ENCODE assay signal across 35 mouse cellular contexts in genomic region chr11:58897485-58897884, GRCm38 (mm10). TPM values are rescaled to one million over a fixed set of nuclear protein-coding genes. Genes with fewer than 3 reads are reported as not detected.
"Had no signal": no experiment of that assay in that cellular context is flagged by ENCODE, and none has a peak within 500 bp of the region (broad histone marks: within the 10 kb centered on the region; RNA-seq: fewer than 3 reads in every experiment).

No protein-coding gene starts in this region.

- H3K27ac ChIP-seq: gastrocnemius, adult 2 months; heart, adult 2 months; hindbrain, embryonic 13.5 days; hindbrain, embryonic 15.5 days; hindbrain, postnatal 0 days; kidney, embryonic 15.5 days; kidney, postnatal 0 days; limb, embryonic 13.5 days; limb, embryonic 15.5 days; liver, embryonic 12.5 days had no signal

- H3K9me3 ChIP-seq: heart, embryonic 12.5 days; hindbrain, embryonic 13.5 days; hindbrain, embryonic 15.5 days; kidney, embryonic 15.5 days; limb, embryonic 13.5 days; limb, embryonic 15.5 days; liver, embryonic 12.5 days had no signal

- ATAC-seq: hindbrain, postnatal 0 days; intestine, embryonic 16.5 days; liver, embryonic 12.5 days had no signal

- H3K4me3 ChIP-seq: gastrocnemius, adult 2 months; heart, adult 2 months; heart, embryonic 12.5 days; hindbrain, embryonic 13.5 days; hindbrain, embryonic 15.5 days; kidney, embryonic 15.5 days; limb, embryonic 13.5 days; limb, embryonic 15.5 days; liver, embryonic 12.5 days had no signal

- H3K27me3 ChIP-seq: heart, embryonic 12.5 days; hindbrain, embryonic 13.5 days; hindbrain, embryonic 15.5 days; kidney, embryonic 15.5 days; limb, embryonic 13.5 days; limb, embryonic 15.5 days; liver, embryonic 12.5 days had no signal

- H3K9ac ChIP-seq: heart, embryonic 12.5 days; hindbrain, embryonic 13.5 days; hindbrain, embryonic 15.5 days; kidney, embryonic 15.5 days; limb, embryonic 13.5 days; limb, embryonic 15.5 days; liver, embryonic 12.5 days had no signal

- H3K4me1 ChIP-seq: heart, embryonic 12.5 days had no signal

- DNase-seq: gastrocnemius, adult 2 months; gastrocnemius, postnatal 10 days; gastrocnemius, postnatal 25 days; heart, adult 2 months; heart, postnatal 10 days; heart, postnatal 36 days; kidney, adult 11 months; kidney, adult 2 months; kidney, adult 9 months; kidney, postnatal 14 days; kidney, postnatal 36 days; layer of hippocampus, adult 9-11 months; layer of hippocampus, postnatal 36 days; left cerebral cortex, postnatal 4 days had no signal

- H3K4me2 ChIP-seq: heart, embryonic 12.5 days; hindbrain, embryonic 13.5 days; hindbrain, embryonic 15.5 days; kidney, embryonic 15.5 days; limb, embryonic 13.5 days; limb, embryonic 15.5 days; liver, embryonic 12.5 days had no signal

RNA-seq across cellular contexts. Expression of gene Btnl10, which starts 20.2 kb away (rescaled TPM):
- total RNA-seq: gastrocnemius, adult 2 months; gastrocnemius, postnatal 25 days; granulocyte monocyte progenitor cell, adult 5-6 weeks; heart, adult 2 months; heart, postnatal 36 days; hindbrain, postnatal 0 days; layer of hippocampus, adult 18-20 months; left cerebral cortex, adult 18-20 months; left cerebral cortex, adult 8-10 months; left cerebral cortex, postnatal 25 days; liver, adult 2 months had no signal
- polyA plus RNA-seq: heart, embryonic 14.5 days; heart, embryonic 16.5 days; hindbrain, embryonic 11.5 days; hindbrain, embryonic 13.5 days; hindbrain, embryonic 15.5 days; large intestine, adult 2 months; limb, embryonic 11.5 days; limb, embryonic 13.5 days; liver, adult 2 months had no signal
